Mouse (Mus musculus): ENCODE measurements around the gene Hnrnpl.

GRCm38 (mm10) chr7:28790066-28790806 lies 18.1 kb upstream of the Hnrnpl start:
- no peak for TF ChIP-seq CTCF (IDR thresholded peaks at IDR 0.05; ENCODE audit: insufficient read depth, low read length)
- TF ChIP-seq POLR2A (IDR thresholded peaks at IDR 0.05; ENCODE audit: borderline replicate concordance, extremely low read depth, low read depth, low read length): no peak
